Mouse (Mus musculus): ENCODE data around the gene Naa80. TPM values are rescaled to one million over a fixed set of nuclear protein-coding genes. Genes with fewer than 3 reads are reported as not detected.

The Naa80 gene
- polyA plus RNA-seq, 2 experiments: 17.2 to 38.7 TPM

GRCm38 (mm10) chr9:107539940-107540339 lies 38.7 kb upstream of the Naa80 start:
- Histone ChIP-seq H3K4me2 (replicated peaks; ENCODE audit: low read depth, low read length, severe bottlenecking) (no peak overlapping the region), H3K27me3 (ENCODE audit: control insufficient read depth, insufficient read depth, low read length) (no peaks in the 10 kb centered on the region), H3K36me3 (ENCODE audit: control insufficient read depth, insufficient read depth, low read length) (peaks cover 43% of the 10 kb centered on the region), H3K9ac (ENCODE audit: low read depth, low read length, severe bottlenecking) (no peak overlapping the region), H3K4me3 (replicated peaks; ENCODE audit: low read length) (no peak overlapping the region), H3K4me1 (ENCODE audit: control insufficient read depth, insufficient read depth, low read length) (peaks cover 33% of the 10 kb centered on the region), H3K9me3 (ENCODE audit: control insufficient read depth, low read length) (no peaks in the 10 kb centered on the region), H3K27ac (replicated peaks; ENCODE audit: low read depth, low read length) (no peak overlapping the region)
- WGBS: 94% methylated on average over 8 of the region's 8 CpGs
- ATAC-seq (ENCODE audit: low FRiP score, low read depth) (no peak), DNase-seq (ENCODE audit: low spot score) (no peak)
- no peak for TF ChIP-seq POLR2A (IDR thresholded peaks at IDR 0.05; ENCODE audit: borderline replicate concordance, extremely low read depth, insufficient read depth, insufficient read length)

- Histone ChIP-seq H3K4me2 (replicated peaks; ENCODE audit: low read depth, low read length, severe bottlenecking) (no peak overlapping the region), H3K27me3 (ENCODE audit: control insufficient read depth, insufficient read depth, low read length) (no peaks in the 10 kb centered on the region), H3K4me1 (ENCODE audit: control insufficient read depth, insufficient read depth, low read length) (peaks cover 29% of the 10 kb centered on the region), H3K9me3 (ENCODE audit: control insufficient read depth, low read length) (no peaks in the 10 kb centered on the region), H3K36me3 (ENCODE audit: control insufficient read depth, insufficient read depth, low read length) (peaks cover 47% of the 10 kb centered on the region), H3K9ac (ENCODE audit: low read depth, low read length, severe bottlenecking) (no peak overlapping the region), H3K27ac (replicated peaks; ENCODE audit: low read depth, low read length) (no peak overlapping the region), H3K4me3 (replicated peaks; ENCODE audit: low read length) (no peak overlapping the region)
- WGBS: 70% methylated on average over 4 of the region's 4 CpGs
- ATAC-seq (ENCODE audit: low FRiP score, low read depth): no peak
- no peak for DNase-seq (ENCODE audit: low spot score)
- TF ChIP-seq POLR2A (IDR thresholded peaks at IDR 0.05; ENCODE audit: borderline replicate concordance, extremely low read depth, insufficient read depth, insufficient read length): no peak
Measured at GRCm38 (mm10) chr9:107540420-107540819, 38.3 kb upstream of the Naa80 start.

- Histone ChIP-seq H3K27me3 (ENCODE audit: control insufficient read depth, insufficient read depth, low read length) (no peaks in the 10 kb centered on the region), H3K4me1 (ENCODE audit: control insufficient read depth, insufficient read depth, low read length) (peaks cover 25% of the 10 kb centered on the region), H3K4me3 (replicated peaks; ENCODE audit: low read length) (peak overlapping the region; percentile 72), H3K9me3 (ENCODE audit: control insufficient read depth, low read length) (no peaks in the 10 kb centered on the region), H3K27ac (replicated peaks; ENCODE audit: low read depth, low read length) (no peak overlapping the region), H3K36me3 (ENCODE audit: control insufficient read depth, insufficient read depth, low read length) (peaks cover 48% of the 10 kb centered on the region), H3K4me2 (replicated peaks; ENCODE audit: low read depth, low read length, severe bottlenecking) (peak overlapping the region; percentile 93), H3K9ac (ENCODE audit: low read depth, low read length, severe bottlenecking) (peak overlapping the region; percentile 35; the same call in 1 of the 2 replicates)
- ATAC-seq (ENCODE audit: low FRiP score, low read depth) (no peak), DNase-seq (ENCODE audit: low spot score) (no peak)
- WGBS: 44% methylated on average over 10 of the region's 10 CpGs
- TF ChIP-seq POLR2A (IDR thresholded peaks at IDR 0.05; ENCODE audit: borderline replicate concordance, extremely low read depth, insufficient read depth, insufficient read length): no peak
Measured at GRCm38 (mm10) chr9:107541005-107541404, 37.7 kb upstream of the Naa80 start.

GRCm38 (mm10) chr9:107541474-107542351 lies 37.0 kb upstream of the Naa80 start, which contains the start of the genes Cyb561d2 and Nprl2:
Cyb561d2 (minus strand) TSS chr9:107542193.
Nprl2 (plus strand) TSS chr9:107542226.
- Histone ChIP-seq H3K9ac (ENCODE audit: low read depth, low read length, severe bottlenecking) (peak within 1 kb of the TSS; percentile 52), H3K4me3 (replicated peaks; ENCODE audit: low read length) (peak within 1 kb of the TSS; percentile 72), H3K27me3 (ENCODE audit: control insufficient read depth, insufficient read depth, low read length) (no peaks in the 10 kb centered on the region), H3K36me3 (ENCODE audit: control insufficient read depth, insufficient read depth, low read length) (peaks cover 48% of the 10 kb centered on the region), H3K27ac (replicated peaks; ENCODE audit: low read depth, low read length) (no peak within 1 kb of the TSS), H3K9me3 (ENCODE audit: control insufficient read depth, low read length) (no peaks in the 10 kb centered on the region), H3K4me2 (replicated peaks; ENCODE audit: low read depth, low read length, severe bottlenecking) (peak within 1 kb of the TSS; percentile 93), H3K4me1 (ENCODE audit: control insufficient read depth, insufficient read depth, low read length) (peaks cover 23% of the 10 kb centered on the region)
- TF ChIP-seq POLR2A (IDR thresholded peaks at IDR 0.05; ENCODE audit: borderline replicate concordance, extremely low read depth, insufficient read depth, insufficient read length): no peak
- peak; percentile 90 for ATAC-seq (ENCODE audit: low FRiP score, low read depth)
- peak; percentile 93 for DNase-seq (ENCODE audit: low spot score)
- under 1% methylated on average over 46 of the region's 46 CpGs for WGBS

GRCm38 (mm10) chr9:107542352-107542686 lies 36.4 kb upstream of the Naa80 start:
- peaks cover 44% of the 10 kb centered on the region for H3K36me3 ChIP-seq (ENCODE audit: control insufficient read depth, insufficient read depth, low read length)
- TF ChIP-seq POLR2A (IDR thresholded peaks at IDR 0.05; ENCODE audit: borderline replicate concordance, extremely low read depth, insufficient read depth, insufficient read length): no peak
- H3K27me3 ChIP-seq (ENCODE audit: control insufficient read depth, insufficient read depth, low read length): no peaks in the 10 kb centered on the region
- peak overlapping the region; percentile 72 for H3K4me3 ChIP-seq (replicated peaks; ENCODE audit: low read length)
- DNase-seq (ENCODE audit: low spot score): no peak
- 0% methylated on average over 11 of the region's 11 CpGs for WGBS
- H3K4me2 ChIP-seq (replicated peaks; ENCODE audit: low read depth, low read length, severe bottlenecking): peak overlapping the region; percentile 93
- H3K9me3 ChIP-seq (ENCODE audit: control insufficient read depth, low read length): no peaks in the 10 kb centered on the region
- H3K4me1 ChIP-seq (ENCODE audit: control insufficient read depth, insufficient read depth, low read length): peaks cover 24% of the 10 kb centered on the region
- no peak overlapping the region for H3K27ac ChIP-seq (replicated peaks; ENCODE audit: low read depth, low read length)
- ATAC-seq (ENCODE audit: low FRiP score, low read depth): no peak
- H3K9ac ChIP-seq (ENCODE audit: low read depth, low read length, severe bottlenecking): peak overlapping the region; percentile 52
